Mouse (Mus musculus) bone marrow macrophage, adult 2 months (primary cell): Measurements from ENCODE around the gene Med10.

ENCODE experiments used
- CTCF ChIP-seq: IDR thresholded peaks from 2 replicates; pipeline ENCODE4 v1.5.1; 2012; ENCODE audit warnings: low read depth, mild to moderate bottlenecking, low read length, moderate library complexity
- POLR2A ChIP-seq: IDR thresholded peaks from 2 replicates; pipeline ENCODE4 v1.6.1; 2012; ENCODE audit warnings: mild to moderate bottlenecking, low read depth, low read length, borderline replicate concordance

DNA sequence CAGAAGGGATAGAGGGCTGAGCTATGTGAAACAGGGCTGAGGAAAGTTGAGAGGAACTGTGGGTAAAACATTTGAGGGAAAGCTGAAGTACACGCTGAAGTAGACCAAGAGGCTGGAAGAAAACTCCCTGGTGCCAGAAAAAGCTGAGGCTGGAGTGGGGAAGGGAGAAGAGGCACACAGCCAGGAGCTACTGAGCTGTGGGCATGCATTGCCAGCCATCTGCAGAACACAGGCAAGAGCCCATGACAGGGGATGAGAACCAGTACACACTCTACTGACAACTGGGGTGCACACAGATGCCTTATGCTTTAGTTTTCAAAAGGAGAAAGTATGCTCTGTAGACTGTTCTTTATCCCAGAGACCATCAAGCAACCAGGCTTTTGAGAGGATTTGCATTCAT is 43.4 kb downstream of the Med10 start:
- TF ChIP-seq CTCF (no peak), POLR2A (no peak)
